Mouse (Mus musculus): ENCODE data around the gene Cabp2.
"Not testable (repeated sequence)": the region's sequence is repeated elsewhere in the genome, so short reads cannot be mapped to it uniquely, and the experiment has no call there.

Cabp2 gene

GRCm38 (mm10) chr19:4081394-4081793, at the start of gene Cabp2:
Cabp2 (plus strand) TSS chr19:4081578.
- DNase-seq (ENCODE audit: low spot score) = no peak

- no peak for DNase-seq (ENCODE audit: low spot score)
These were observed 48.7 kb upstream of the Cabp2 start for GRCm38 (mm10) chr19:4032668-4033067.

GRCm38 (mm10) chr19:4033298-4033697, 48.1 kb upstream of the Cabp2 start:
- DNase-seq (ENCODE audit: low spot score) = no peak

- DNase-seq (ENCODE audit: low spot score) = no peak
These were observed 47.6 kb upstream of the Cabp2 start for GRCm38 (mm10) chr19:4033742-4034141.

- no peak for DNase-seq (ENCODE audit: low spot score)
These were observed 44.9 kb upstream of the Cabp2 start for GRCm38 (mm10) chr19:4036327-4037045.

- not testable (repeated sequence) for DNase-seq (ENCODE audit: low spot score)
These were observed 44.1 kb upstream of the Cabp2 start for GRCm38 (mm10) chr19:4037154-4037787.

- DNase-seq (ENCODE audit: low spot score) = peak; percentile 91
These were observed 43.6 kb upstream of the Cabp2 start, which contains the start of gene Gstp1 for GRCm38 (mm10) chr19:4037788-4038232. Gstp1 (minus strand) TSS chr19:4037985.

GRCm38 (mm10) chr19:4040941-4041340, 40.4 kb upstream of the Cabp2 start:
- DNase-seq (ENCODE audit: low spot score) = not testable (repeated sequence)

- not testable (repeated sequence) for DNase-seq (ENCODE audit: low spot score)
These were observed 39.9 kb upstream of the Cabp2 start for GRCm38 (mm10) chr19:4041500-4041899.

- no peak for DNase-seq (ENCODE audit: low spot score)
These were observed 39.3 kb upstream of the Cabp2 start for GRCm38 (mm10) chr19:4042124-4042523.

- not testable (repeated sequence) for DNase-seq (ENCODE audit: low spot score)
These were observed 37.3 kb upstream of the Cabp2 start for GRCm38 (mm10) chr19:4044109-4044508.

GRCm38 (mm10) chr19:4045966-4046865, 35.2 kb upstream of the Cabp2 start, which contains the start of gene Gstp2:
Gstp2 (minus strand) TSS chr19:4046023.
- DNase-seq (ENCODE audit: low spot score) = peak; percentile 55

GRCm38 (mm10) chr19:4046866-4047254, 34.5 kb upstream of the Cabp2 start:
- DNase-seq (ENCODE audit: low spot score) = no peak

GRCm38 (mm10) chr19:4047859-4048258, 33.5 kb upstream of the Cabp2 start:
- DNase-seq (ENCODE audit: low spot score) = peak; percentile 90

GRCm38 (mm10) chr19:4049069-4049468, 32.3 kb upstream of the Cabp2 start:
- DNase-seq (ENCODE audit: low spot score) = not testable (repeated sequence)

GRCm38 (mm10) chr19:4051016-4051415, 30.4 kb upstream of the Cabp2 start:
- no peak for DNase-seq (ENCODE audit: low spot score)

- peak; percentile 83 for DNase-seq (ENCODE audit: low spot score)
These were observed 29.4 kb upstream of the Cabp2 start for GRCm38 (mm10) chr19:4051741-4052515.

- DNase-seq (ENCODE audit: low spot score) = no peak
These were observed 28.8 kb upstream of the Cabp2 start for GRCm38 (mm10) chr19:4052516-4053030.

GRCm38 (mm10) chr19:4054613-4055012, 26.8 kb upstream of the Cabp2 start:
- no peak for DNase-seq (ENCODE audit: low spot score)

GRCm38 (mm10) chr19:4055216-4055946, 26.0 kb upstream of the Cabp2 start:
- no peak for DNase-seq (ENCODE audit: low spot score)

Measured in embryo, embryonic 10.5 days (tissue).